In genomic region chr8:60505653-60506521, GRCm38 (mm10) we compare ENCODE assay signal across 8 mouse cellular contexts. TPM values are rescaled to one million over a fixed set of nuclear protein-coding genes. Genes with fewer than 3 reads are reported as not detected.
DNase-seq lines count a peak whose midpoint lies in the region; ATAC-seq and TF ChIP-seq lines count a peak whose summit lies in the region.

Gene Aadat, plus strand, starts transcription at chr8:60505932.

- H3K27ac ChIP-seq in thymus, adult 2 months (ENCODE audit: control insufficient read depth, insufficient read depth, low read length), result no peak within 1 kb of the TSS
- no peak within 1 kb of the TSS for H3K27ac ChIP-seq in midbrain, embryonic 11.5 days (ENCODE audit: low read depth, low read length)
- H3K27ac ChIP-seq in stomach, embryonic 14.5 days (ENCODE audit: low read length), result no peak within 1 kb of the TSS

- TF ChIP-seq POLR2A in thymus, adult 2 months (IDR thresholded peaks at IDR 0.05; ENCODE audit: control insufficient read depth, extremely low read depth, insufficient read depth, low read length, poor library complexity), result no peak

- peaks cover 4% of the 10 kb centered on the region; the same call in 1 of the 2 replicates for H3K4me1 ChIP-seq in thymus, adult 2 months (replicated peaks; ENCODE audit: control insufficient read depth, insufficient read depth, low read length)
- peaks cover 4% of the 10 kb centered on the region; the same call in 1 of the 2 replicates for H3K4me1 ChIP-seq in midbrain, embryonic 11.5 days (ENCODE audit: control insufficient read depth, insufficient read depth, low read length)
- H3K4me1 ChIP-seq in stomach, embryonic 14.5 days (ENCODE audit: control insufficient read depth, insufficient read depth, low read length), result no peaks in the 10 kb centered on the region

- H3K36me3 ChIP-seq in thymus, adult 2 months (ENCODE audit: control insufficient read depth, insufficient read depth, low read length), result no peaks in the 10 kb centered on the region
- no peaks in the 10 kb centered on the region for H3K36me3 ChIP-seq in midbrain, embryonic 11.5 days (ENCODE audit: control insufficient read depth, insufficient read depth, low read length)
- H3K36me3 ChIP-seq in stomach, embryonic 14.5 days (ENCODE audit: control insufficient read depth, insufficient read depth, low read length), result no peaks in the 10 kb centered on the region

- TF ChIP-seq CTCF in thymus, adult 2 months (IDR thresholded peaks at IDR 0.05; ENCODE audit: borderline replicate concordance, control insufficient read depth, extremely low read depth, insufficient read depth, low read length, poor library complexity), result no peak

- intact Hi-C loops in left cerebral cortex, postnatal 4 days (cut with DNase I), result loop anchor here (5.0 to 10.0 kb wide), 2 partner anchors 359 to 1011 kb away; no protein-coding TSS in a partner anchor

- WGBS in thymus, adult 2 months, result 4% methylated on average over 25 of the region's 25 CpGs
- under 1% methylated on average over 25 of the region's 25 CpGs for WGBS in midbrain, embryonic 11.5 days
- WGBS in stomach, embryonic 14.5 days, result 1% methylated on average over 25 of the region's 25 CpGs

- H3K4me2 ChIP-seq in midbrain, embryonic 11.5 days, result peak within 1 kb of the TSS; percentile 86
- peak within 1 kb of the TSS; percentile 92 for H3K4me2 ChIP-seq in stomach, embryonic 14.5 days (replicated peaks; ENCODE audit: low read depth, low read length)

- H3K9me3 ChIP-seq in midbrain, embryonic 11.5 days (ENCODE audit: control insufficient read depth, low read length), result no peaks in the 10 kb centered on the region
- H3K9me3 ChIP-seq in stomach, embryonic 14.5 days (ENCODE audit: control insufficient read depth, low read depth, low read length), result no peaks in the 10 kb centered on the region

- peak within 1 kb of the TSS; percentile 79 for H3K9ac ChIP-seq in midbrain, embryonic 11.5 days (ENCODE audit: low read length)
- H3K9ac ChIP-seq in stomach, embryonic 14.5 days (replicated peaks; ENCODE audit: low read depth, low read length), result peak within 1 kb of the TSS; percentile 26; the same call in 1 of the 2 replicates

- H3K4me3 ChIP-seq in thymus, adult 2 months (ENCODE audit: control insufficient read depth, insufficient read depth, low read length), result no peak within 1 kb of the TSS
- H3K4me3 ChIP-seq in midbrain, embryonic 11.5 days (ENCODE audit: low read depth, low read length), result peak within 1 kb of the TSS; percentile 53
- peak within 1 kb of the TSS; percentile 46 for H3K4me3 ChIP-seq in stomach, embryonic 14.5 days (ENCODE audit: low read depth, low read length)

- DNase-seq in thymus, postnatal 14 days, result peak; percentile 4
- DNase-seq in thymus, adult 2 months, result no peak
- DNase-seq in embryo, embryonic 11.5 days (ENCODE audit: low read depth, low spot score), result peak; percentile 70
- DNase-seq in heart, adult 18-20 months, result peak; percentile 42 to 59
- DNase-seq in kidney, adult 18-20 months, result peak; percentile 84
- peak; percentile 74 for DNase-seq in left cerebral cortex, postnatal 4 days
- peak; percentile 98 for DNase-seq in midbrain, embryonic 11.5 days (ENCODE audit: low spot score, missing footprints)

- H3K27me3 ChIP-seq in thymus, adult 2 months (ENCODE audit: control insufficient read depth, insufficient read depth, low read length), result no peaks in the 10 kb centered on the region
- H3K27me3 ChIP-seq in midbrain, embryonic 11.5 days (ENCODE audit: control insufficient read depth, insufficient read depth, low read length), result no peaks in the 10 kb centered on the region
- H3K27me3 ChIP-seq in stomach, embryonic 14.5 days (ENCODE audit: control insufficient read depth, insufficient read depth, low read length), result no peaks in the 10 kb centered on the region

- peak; percentile 98 for ATAC-seq in midbrain, embryonic 11.5 days (ENCODE audit: low FRiP score)
- ATAC-seq in stomach, embryonic 14.5 days (ENCODE audit: insufficient number of reproducible peaks, insufficient read depth, low FRiP score, low read depth), result peak; percentile 91; the same call in 1 of the 2 replicates

RNA-seq across cellular contexts. Expression of gene Aadat, which starts in this region (rescaled TPM):
- 0.80 TPM in 1 of 2 replicates, not detected in the other for polyA plus RNA-seq in thymus, adult 2 months (2012; rRNA removed)
- not detected for total RNA-seq in heart, adult 18-20 months (2021)
- 1 to 10 TPM; 1.2 to 1.8 TPM for total RNA-seq in left cerebral cortex, postnatal 4 days (2021)
- polyA plus RNA-seq in midbrain, embryonic 11.5 days (2014; fragmentation: Nextera tagmentation; extraction: Ambion mirVana), result 1.5 and 2.8 TPM in 2 replicates
- 0.29 and 0.69 TPM in 2 replicates for polyA plus RNA-seq in stomach, embryonic 14.5 days (2014; fragmentation: Nextera tagmentation; extraction: Ambion mirVana)

Comparison
In these comparisons a context has a peak if more than half of its experiments do, and no peak if none do; other contexts are left out.
1. Peak in DNase-seq in heart, adult 18-20 months; RNA of the gene not detected or under 1 TPM.
2. Peak in ATAC-seq, H3K4me3 ChIP-seq, H3K9ac ChIP-seq and H3K4me2 ChIP-seq in stomach, embryonic 14.5 days; RNA of the gene not detected or under 1 TPM.